Mouse (Mus musculus) brain, embryonic 14.5 days (tissue): Measurements from ENCODE around the gene BC049715.

Experiments used
- CTCF ChIP-seq: fragments of 200-500 bp; IDR thresholded peaks from 2 replicates; pipeline ENCODE4 v1.5.1; 2012; ENCODE audit warnings: inconsistent platforms, mild to moderate bottlenecking, moderate library complexity, borderline replicate concordance; ENCODE audit not compliant: insufficient read depth, insufficient read length; ENCODE audit errors: extremely low read depth
- POLR2A ChIP-seq: fragments of 200-500 bp; IDR thresholded peaks from 2 replicates; pipeline ENCODE4 v1.6.1; 2012; ENCODE audit warnings: mild to moderate bottlenecking, inconsistent platforms, borderline replicate concordance; ENCODE audit not compliant: poor library complexity, insufficient read depth, insufficient read length, severe bottlenecking; ENCODE audit errors: extremely low read depth

DNA sequence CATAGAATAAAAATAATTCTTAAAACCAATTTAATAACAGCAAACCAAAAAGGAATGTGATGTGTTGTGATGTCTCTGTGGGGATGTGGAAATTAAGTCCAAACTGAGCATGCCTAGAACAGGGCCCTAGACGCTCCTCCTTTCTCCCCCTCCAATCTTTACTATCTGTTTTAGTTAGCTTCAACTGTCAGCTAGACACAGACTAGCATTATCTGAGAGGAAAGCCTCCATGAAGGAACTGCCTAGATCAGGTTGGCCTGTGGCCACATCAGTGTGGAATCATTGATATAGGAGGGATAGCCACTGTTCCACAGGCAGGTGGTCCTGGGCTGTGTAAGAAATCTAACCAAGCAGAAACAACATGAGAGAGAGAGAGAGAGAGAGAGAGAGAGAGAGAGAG is 32.3 kb upstream of the BC049715 start:
- no peak for TF ChIP-seq CTCF
- TF ChIP-seq POLR2A, result no peak
